Mouse (Mus musculus): ENCODE measurements around the gene 4931406C07Rik. TPM values are rescaled to one million over a fixed set of nuclear protein-coding genes. Genes with fewer than 3 reads are reported as not detected.

4931406C07Rik gene
- total and polyA plus RNA-seq, 3 experiments: 12.8 to 56.2 (median 31.8) TPM

- H3K36me3 ChIP-seq (ENCODE audit: control insufficient read depth in 1 of 2, insufficient read depth in 2 of 2, low read length in 2 of 2): peaks cover 47 to 68% of the 10 kb centered on the region in 2 experiments
- no peaks in the 10 kb centered on the region for H3K9me3 ChIP-seq (replicated peaks; ENCODE audit: insufficient read depth, low read length)
- peak; percentile 66 for DNase-seq (ENCODE audit: low read depth, low spot score)
- peak overlapping the region; percentile 60 to 73 for H3K4me3 ChIP-seq (ENCODE audit: control insufficient read depth in 1 of 2, insufficient read depth in 1 of 2, low read depth in 2 of 2, low read length in 2 of 2)
- H3K79me2 ChIP-seq (ENCODE audit: control insufficient read depth, insufficient read depth, low read length, poor library complexity): peaks cover 57% of the 10 kb centered on the region
- peak overlapping the region; percentile 90 for H3K9ac ChIP-seq (ENCODE audit: control insufficient read depth, low read depth, low read length, poor library complexity, severe bottlenecking)
- H3K4me1 ChIP-seq (ENCODE audit: control insufficient read depth in 1 of 2, insufficient read depth in 2 of 2, low read length in 2 of 2): peaks cover 24 to 37% of the 10 kb centered on the region in 2 experiments
- no peaks in the 10 kb centered on the region for H3K27me3 ChIP-seq (ENCODE audit: control insufficient read depth in 1 of 2, insufficient read depth in 2 of 2, low read length in 2 of 2)
- 0 out of 4 replicates have a peak, but pooled peaks of 1 of the 2 experiments have one; percentile 44 for TF ChIP-seq POLR2A (IDR thresholded peaks at IDR 0.05; ENCODE audit: control insufficient read depth in 1 of 2, insufficient read depth in 1 of 2, low read depth in 1 of 2, low read length in 2 of 2, poor library complexity in 1 of 2)
- no peak for TF ChIP-seq CTCF (IDR thresholded peaks at IDR 0.05 in 2 of 3, conservative IDR thresholded peaks at IDR 0.05 in 1 of 3; ENCODE audit: control insufficient read depth in 1 of 3, insufficient read depth in 1 of 3, low read depth in 2 of 3, low read length in 3 of 3, poor library complexity in 1 of 3, severe bottlenecking in 1 of 3)
- peak overlapping the region; percentile 89 for H3K27ac ChIP-seq (ENCODE audit: control insufficient read depth, low read depth, low read length)
These were observed 1.0 kb upstream of the 4931406C07Rik start for GRCm38 (mm10) chr9:15307257-15307656.

- DNase-seq (ENCODE audit: low read depth, low spot score): peak; percentile 100
- H3K36me3 ChIP-seq (ENCODE audit: control insufficient read depth in 1 of 2, insufficient read depth in 2 of 2, low read length in 2 of 2): peaks cover 35 to 53% of the 10 kb centered on the region in 2 experiments
- peaks cover 53% of the 10 kb centered on the region for H3K79me2 ChIP-seq (ENCODE audit: control insufficient read depth, insufficient read depth, low read length, poor library complexity)
- peak within 1 kb of the TSS; percentile 90 for H3K9ac ChIP-seq (ENCODE audit: control insufficient read depth, low read depth, low read length, poor library complexity, severe bottlenecking)
- peaks cover 21 to 26% of the 10 kb centered on the region in 2 experiments for H3K4me1 ChIP-seq (ENCODE audit: control insufficient read depth in 1 of 2, insufficient read depth in 2 of 2, low read length in 2 of 2)
- no peak for TF ChIP-seq MYC (IDR thresholded peaks at IDR 0.05; ENCODE audit: low read depth, low read length)
- TF ChIP-seq CTCF (IDR thresholded peaks at IDR 0.05 in 2 of 3, conservative IDR thresholded peaks at IDR 0.05 in 1 of 3; ENCODE audit: control insufficient read depth in 1 of 3, insufficient read depth in 1 of 3, low read depth in 2 of 3, low read length in 3 of 3, poor library complexity in 1 of 3, severe bottlenecking in 1 of 3): peak in 1 of 3 experiments; percentile 16; a peak in 2 of 6 replicates
- no peak for TF ChIP-seq CHD1 (IDR thresholded peaks at IDR 0.05; ENCODE audit: low read depth, low read length)
- TF ChIP-seq MAX (IDR thresholded peaks at IDR 0.05; ENCODE audit: low read length): no peak
- TF ChIP-seq GABPA (IDR thresholded peaks at IDR 0.05; ENCODE audit: low read depth, low read length): no peak
- peak; percentile 95; the same call in 1 of the 2 replicates for TF ChIP-seq POLR2AphosphoS5 (IDR thresholded peaks at IDR 0.05; ENCODE audit: borderline replicate concordance, low read depth, low read length)
- TF ChIP-seq POLR2A (IDR thresholded peaks at IDR 0.05; ENCODE audit: control insufficient read depth in 1 of 2, insufficient read depth in 1 of 2, low read depth in 1 of 2, low read length in 2 of 2, poor library complexity in 1 of 2): peak in 1 of 2 experiments; percentile 100; a peak in 2 of 4 replicates
- no peaks in the 10 kb centered on the region for H3K9me3 ChIP-seq (replicated peaks; ENCODE audit: insufficient read depth, low read length)
- no peaks in the 10 kb centered on the region for H3K27me3 ChIP-seq (ENCODE audit: control insufficient read depth in 1 of 2, insufficient read depth in 2 of 2, low read length in 2 of 2)
- H3K4me3 ChIP-seq (ENCODE audit: control insufficient read depth in 1 of 2, insufficient read depth in 1 of 2, low read depth in 2 of 2, low read length in 2 of 2): peak within 1 kb of the TSS; percentile 60 to 73
- H3K27ac ChIP-seq (ENCODE audit: control insufficient read depth, low read depth, low read length): peak within 1 kb of the TSS; percentile 89
These were observed 498 bp downstream of the 4931406C07Rik start, which contains the start of gene Taf1d for GRCm38 (mm10) chr9:15305503-15306397. Gene Taf1d, plus strand, starts transcription at chr9:15306214.

- H3K36me3 ChIP-seq (ENCODE audit: control insufficient read depth in 1 of 2, insufficient read depth in 2 of 2, low read length in 2 of 2): peaks cover 8 to 25% of the 10 kb centered on the region in 2 experiments
- no peak overlapping the region for H3K4me3 ChIP-seq (ENCODE audit: control insufficient read depth in 1 of 2, insufficient read depth in 1 of 2, low read depth in 2 of 2, low read length in 2 of 2)
- H3K79me2 ChIP-seq (ENCODE audit: control insufficient read depth, insufficient read depth, low read length, poor library complexity): peaks cover 31% of the 10 kb centered on the region
- TF ChIP-seq E2F4 (IDR thresholded peaks at IDR 0.05; ENCODE audit: borderline replicate concordance, low read depth, low read length) (no peak), SIN3A (IDR thresholded peaks at IDR 0.05; ENCODE audit: low read length) (no peak), POLR2A (IDR thresholded peaks at IDR 0.05; ENCODE audit: control insufficient read depth in 1 of 2, insufficient read depth in 1 of 2, low read depth in 1 of 2, low read length in 2 of 2, poor library complexity in 1 of 2) (no peak), MAZ (IDR thresholded peaks at IDR 0.05; ENCODE audit: low read depth, low read length) (no peak), CHD1 (IDR thresholded peaks at IDR 0.05; ENCODE audit: low read depth, low read length) (no peak), ETS1 (IDR thresholded peaks at IDR 0.05; ENCODE audit: low read depth, low read length) (no peak), MAX (IDR thresholded peaks at IDR 0.05; ENCODE audit: low read length) (no peak), SMC3 (IDR thresholded peaks at IDR 0.05; ENCODE audit: low read depth, low read length) (no peak), NRF1 (IDR thresholded peaks at IDR 0.05; ENCODE audit: insufficient read depth, low read depth, low read length, poor library complexity, severe bottlenecking) (no peak), RAD21 (IDR thresholded peaks at IDR 0.05; ENCODE audit: low read depth, low read length) (no peak), POLR2AphosphoS2 (IDR thresholded peaks at IDR 0.05; ENCODE audit: low read length) (no peak), GATA1 (IDR thresholded peaks at IDR 0.05; ENCODE audit: low read depth, low read length) (no peak), MYB (IDR thresholded peaks at IDR 0.05; ENCODE audit: low read depth, low read length) (no peak), MYC (IDR thresholded peaks at IDR 0.05; ENCODE audit: low read depth, low read length) (no peak), MEF2A (IDR thresholded peaks at IDR 0.05; ENCODE audit: extremely low read depth, insufficient replicate concordance, low read depth, low read length, poor library complexity, severe bottlenecking) (no peak), ZNF384 (IDR thresholded peaks at IDR 0.05; ENCODE audit: low read depth, low read length) (no peak)
- peaks cover 15 to 19% of the 10 kb centered on the region in 2 experiments for H3K4me1 ChIP-seq (ENCODE audit: control insufficient read depth in 1 of 2, insufficient read depth in 2 of 2, low read length in 2 of 2)
- DNase-seq (ENCODE audit: low read depth, low spot score): no peak
- no peaks in the 10 kb centered on the region for H3K27me3 ChIP-seq (ENCODE audit: control insufficient read depth in 1 of 2, insufficient read depth in 2 of 2, low read length in 2 of 2)
- no peaks in the 10 kb centered on the region for H3K9me3 ChIP-seq (replicated peaks; ENCODE audit: insufficient read depth, low read length)
- no peak overlapping the region for H3K9ac ChIP-seq (ENCODE audit: control insufficient read depth, low read depth, low read length, poor library complexity, severe bottlenecking)
- H3K27ac ChIP-seq (ENCODE audit: control insufficient read depth, low read depth, low read length): no peak overlapping the region
These were observed 3.4 kb downstream of the 4931406C07Rik start for GRCm38 (mm10) chr9:15302881-15303280.

Data from MEL (cell line).